In genomic region chr5:86942111-86942510, GRCm38 (mm10) we compare ENCODE assay signal across 24 mouse cellular contexts. TPM values are rescaled to one million over a fixed set of nuclear protein-coding genes. Genes with fewer than 3 reads are reported as not detected.
"Had no signal": no experiment of that assay in that cellular context is flagged by ENCODE, and none has a peak within 500 bp of the region (broad histone marks: within the 10 kb centered on the region; RNA-seq: fewer than 3 reads in every experiment).

No protein-coding gene starts in this region.

- DNase-seq: retina, postnatal 1 day; right cerebral cortex, adult 18-20 months; right cerebral cortex, postnatal 14 days; right cerebral cortex, postnatal 25 days; right cerebral cortex, postnatal 4 days; spleen, adult 18-20 months; thymus, adult 18-20 months; thymus, adult 2 months; thymus, postnatal 14 days; thymus, postnatal 25 days; thymus, postnatal 36 days; thymus, postnatal 4 days had no signal

- H3K4me3 ChIP-seq: neural tube, embryonic 13.5 days; neural tube, embryonic 15.5 days; stomach, embryonic 15.5 days had no signal

- H3K36me3 ChIP-seq: neural tube, embryonic 13.5 days; neural tube, embryonic 15.5 days; stomach, embryonic 15.5 days had no signal

- H3K9me3 ChIP-seq: neural tube, embryonic 15.5 days; stomach, embryonic 15.5 days had no signal

- H3K27me3 ChIP-seq: neural tube, embryonic 13.5 days; neural tube, embryonic 15.5 days; stomach, embryonic 15.5 days had no signal

- H3K27ac ChIP-seq: neural tube, embryonic 13.5 days; neural tube, embryonic 15.5 days; stomach, embryonic 15.5 days; stomach, postnatal 0 days had no signal

- H3K9ac ChIP-seq: neural tube, embryonic 13.5 days; neural tube, embryonic 15.5 days; stomach, embryonic 15.5 days had no signal

- H3K4me1 ChIP-seq: neural tube, embryonic 13.5 days; neural tube, embryonic 15.5 days; stomach, embryonic 15.5 days had no signal

- H3K4me2 ChIP-seq: neural tube, embryonic 13.5 days; neural tube, embryonic 15.5 days; stomach, embryonic 15.5 days had no signal

RNA-seq across cellular contexts. Expression of gene Ugt2b1, which starts 15.8 kb away (rescaled TPM):
- total RNA-seq: neutrophil, adult 5-6 weeks had no signal
- polyA plus RNA-seq: neural tube, embryonic 13.5 days; neural tube, embryonic 14.5 days; neural tube, embryonic 15.5 days; small intestine, adult 2 months; spleen, adult 2 months; stomach, embryonic 14.5 days; stomach, embryonic 16.5 days; stomach, postnatal 0 days; testis, adult 2 months; thymus, adult 2 months had no signal

RNA-seq across cellular contexts. Expression of gene Ugt2b34, which starts 35.4 kb away (rescaled TPM):
- total RNA-seq: neutrophil, adult 5-6 weeks had no signal
- polyA plus RNA-seq: neural tube, embryonic 13.5 days; neural tube, embryonic 14.5 days had no signal

RNA-seq across cellular contexts. Expression of gene Ugt2b35, which starts 58.5 kb away (rescaled TPM):
- total RNA-seq: neutrophil, adult 5-6 weeks had no signal
- polyA plus RNA-seq: neural tube, embryonic 13.5 days; neural tube, embryonic 14.5 days; neural tube, embryonic 15.5 days; spleen, adult 2 months; testis, adult 2 months; thymus, adult 2 months; thymus, postnatal 0 days had no signal
